Mouse (Mus musculus) midbrain, embryonic 16.5 days (tissue): ENCODE results near the gene Pard3b. TPM values are rescaled to one million over a fixed set of nuclear protein-coding genes. Genes with fewer than 3 reads are reported as not detected.

ENCODE experiments used
- ATAC-seq: fragments of 200-750 bp; cut with Nextera tagmentation; 2 replicates; pipeline ENCODE4 v1.8.0; 2017; ENCODE audit warnings: moderate TSS enrichment
- H3K27ac ChIP-seq: fragments of 300-500 bp; sonication (generic); 2 replicates; pipeline ENCODE4 v1.5.1; 2014; ENCODE audit warnings: mild to moderate bottlenecking, low read length, mixed read lengths
- H3K27me3 ChIP-seq: fragments of 300-500 bp; sonication (generic); 2 replicates; pipeline ENCODE4 v1.6.1; 2014; ENCODE audit warnings: low read depth, low read length, mixed read lengths; ENCODE audit not compliant: control insufficient read depth, insufficient read depth
- H3K36me3 ChIP-seq: fragments of 300-500 bp; sonication (generic); 2 replicates; pipeline ENCODE4 v1.6.1; 2014; ENCODE audit warnings: mild to moderate bottlenecking, low read length, moderate library complexity, mixed read lengths; ENCODE audit not compliant: control insufficient read depth, insufficient read depth
- H3K4me1 ChIP-seq: fragments of 300-500 bp; sonication (generic); 2 replicates; pipeline ENCODE4 v1.6.1; 2014; ENCODE audit warnings: mild to moderate bottlenecking, low read length, mixed read lengths; ENCODE audit not compliant: control insufficient read depth, insufficient read depth
- H3K4me2 ChIP-seq: fragments of 300-500 bp; sonication (generic); 2 replicates; pipeline ENCODE4 v1.6.1; 2014; ENCODE audit warnings: mild to moderate bottlenecking, low read length, mixed read lengths
- H3K4me3 ChIP-seq: fragments of 300-500 bp; sonication (generic); 2 replicates; pipeline ENCODE4 v1.5.1; 2014; ENCODE audit warnings: low read depth, mild to moderate bottlenecking, low read length, moderate library complexity, mixed read lengths
- H3K9ac ChIP-seq: fragments of 300-500 bp; sonication (generic); 2 replicates; pipeline ENCODE4 v1.6.1; 2014; ENCODE audit warnings: low read depth, low read length, mixed read lengths
- H3K9me3 ChIP-seq: fragments of 300-500 bp; sonication (generic); replicated peaks from 2 replicates; pipeline ENCODE4 v1.6.1; 2014; ENCODE audit warnings: mild to moderate bottlenecking, low read length, mixed read lengths; ENCODE audit not compliant: control insufficient read depth, poor library complexity, severe bottlenecking
- WGBS: fragments of 180-500 bp; shearing (Covaris S2); extraction: QIAGEN DNeasy Blood & Tissue Kit; methylation state at CpG from one replicate; pipeline ENCODE4 v1.1.7; 2014; 5-methylcytosine and 5-hydroxymethylcytosine counted together
- polyA plus RNA-seq: library from polyadenylated mRNA; unstranded; fragments of >200 nt; fragmentation: Nextera tagmentation; extraction: Ambion mirVana; gene quantifications from 2 replicates; pipeline ENCODE4 v1.2.1, GENCODE M21; 2015

The Pard3b gene
- polyA plus RNA-seq, 1 experiment from 2014 or later: 7.2 TPM

DNA sequence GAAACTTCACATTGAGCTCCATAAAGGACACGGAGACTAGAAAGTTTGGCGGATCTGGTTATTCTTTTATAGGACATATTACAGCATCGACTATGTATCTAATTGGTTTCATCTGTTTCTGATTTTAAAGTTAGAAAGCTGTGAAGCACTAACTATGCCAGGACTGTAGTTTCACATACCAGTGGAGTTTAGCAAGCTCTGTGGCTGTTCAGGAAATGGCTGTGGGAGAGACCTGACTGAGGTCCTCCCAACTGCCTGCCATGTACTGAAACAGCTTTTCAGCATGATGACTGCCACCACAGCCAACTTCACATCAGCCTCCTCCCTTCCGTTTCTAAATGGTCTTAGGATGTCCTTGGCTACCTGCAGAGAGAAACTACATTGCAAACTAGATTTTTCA is 296.1 kb downstream of the Pard3b start:
- H3K36me3 ChIP-seq: no peaks in the 10 kb centered on the region
- WGBS: 90% methylated on average over 4 of the region's 4 CpGs
- no peaks in the 10 kb centered on the region for H3K9me3 ChIP-seq
- ATAC-seq: no peak
- H3K27me3 ChIP-seq: no peaks in the 10 kb centered on the region
- no peak overlapping the region for H3K4me3 ChIP-seq
- H3K4me1 ChIP-seq: no peaks in the 10 kb centered on the region
- no peak overlapping the region for H3K27ac ChIP-seq
- H3K9ac ChIP-seq: no peak overlapping the region
- H3K4me2 ChIP-seq: no peak overlapping the region

DNA sequence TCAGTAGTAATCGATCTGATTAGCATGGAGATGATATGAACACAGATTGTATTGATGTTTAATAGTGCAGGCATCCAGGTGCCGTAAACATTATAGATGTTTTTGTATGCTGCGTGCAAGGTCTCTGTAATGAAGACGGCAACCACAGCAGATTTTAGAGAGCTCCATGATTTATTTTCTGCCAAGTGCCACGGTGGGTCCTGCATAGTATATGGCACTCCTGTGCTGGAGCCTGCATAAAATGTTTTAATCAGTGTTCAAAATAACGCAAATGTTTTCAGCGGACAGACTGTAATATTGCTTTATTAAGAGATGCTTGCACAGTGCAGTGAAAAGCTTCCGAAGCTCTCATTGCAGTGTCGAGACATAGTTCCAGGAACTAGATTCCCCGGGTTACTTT is 301.3 kb downstream of the Pard3b start:
- Histone ChIP-seq H3K27ac (no peak overlapping the region), H3K4me2 (no peak overlapping the region), H3K9me3 (peaks cover 2% of the 10 kb centered on the region; the same call in 1 of the 2 replicates), H3K27me3 (no peaks in the 10 kb centered on the region), H3K4me1 (no peaks in the 10 kb centered on the region), H3K9ac (no peak overlapping the region), H3K36me3 (no peaks in the 10 kb centered on the region), H3K4me3 (no peak overlapping the region)
- ATAC-seq: no peak
- WGBS: 86% methylated on average over 10 of the region's 10 CpGs

DNA sequence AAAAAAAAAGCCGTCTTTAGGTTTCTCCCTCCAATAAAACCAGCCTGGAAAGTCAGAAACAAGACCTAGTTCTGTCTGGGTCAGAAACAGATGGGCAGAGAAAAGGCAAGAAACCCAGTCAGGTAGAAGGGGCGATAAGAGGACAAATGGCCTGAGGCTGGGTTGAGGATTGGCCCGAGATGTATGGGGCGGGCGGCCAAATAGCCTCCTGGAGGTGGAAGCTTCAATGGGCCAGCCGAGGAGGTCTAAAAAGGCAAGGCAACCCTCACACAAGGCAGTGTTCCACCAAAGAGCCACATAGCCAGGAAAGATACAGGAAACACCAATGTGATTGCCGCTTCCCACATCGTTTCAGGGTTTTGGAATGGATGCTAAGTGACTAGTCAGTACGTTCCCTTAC is 322.9 kb downstream of the Pard3b start:
- Histone ChIP-seq H3K9me3 (no peaks in the 10 kb centered on the region), H3K27me3 (no peaks in the 10 kb centered on the region), H3K9ac (no peak overlapping the region), H3K4me1 (no peaks in the 10 kb centered on the region), H3K27ac (no peak overlapping the region), H3K36me3 (no peaks in the 10 kb centered on the region), H3K4me3 (no peak overlapping the region), H3K4me2 (no peak overlapping the region)
- WGBS: 94% methylated on average over 9 of the region's 9 CpGs
- ATAC-seq: no peak

DNA sequence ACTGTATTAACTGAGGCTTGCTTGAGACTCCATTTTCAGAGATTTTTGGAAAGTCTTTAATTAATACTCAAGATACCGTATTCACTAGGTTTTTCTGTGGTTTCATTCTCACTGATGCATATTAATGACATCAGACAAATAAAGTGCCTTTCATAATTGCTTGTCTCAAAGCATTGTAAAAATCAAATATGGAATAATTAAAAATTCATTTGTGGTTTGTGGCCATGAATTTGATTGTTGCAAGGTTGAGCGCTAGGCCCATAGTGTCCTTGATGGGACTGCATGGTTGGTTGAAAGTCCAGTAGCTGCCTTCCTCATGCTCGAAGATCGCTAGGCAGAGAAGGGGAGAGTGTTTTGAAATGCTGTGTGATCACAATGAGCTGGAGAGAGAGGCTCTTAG is 323.9 kb downstream of the Pard3b start:
- ATAC-seq: no peak
- H3K9me3 ChIP-seq: no peaks in the 10 kb centered on the region

DNA sequence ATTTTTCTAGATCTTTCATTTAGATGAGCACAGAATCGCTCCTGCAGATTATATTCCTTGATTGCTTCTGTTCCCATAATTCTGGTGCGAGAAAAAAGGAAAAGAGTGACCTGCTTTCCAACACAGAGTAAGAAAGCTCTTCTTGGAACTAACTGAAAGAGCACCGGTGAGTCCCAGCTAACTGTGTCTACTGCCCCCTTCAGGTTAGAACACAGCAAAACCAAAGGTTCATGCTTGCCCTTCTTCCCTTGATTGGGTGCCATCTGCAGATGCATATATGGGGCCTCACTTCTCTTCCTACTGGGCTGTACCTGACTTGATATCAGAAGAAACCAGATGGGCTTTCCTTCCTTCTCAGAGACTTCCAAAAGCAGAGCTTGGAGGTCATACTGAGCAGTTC is 328.5 kb downstream of the Pard3b start:
- no peak overlapping the region for H3K27ac ChIP-seq
- no peak for ATAC-seq
- H3K4me3 ChIP-seq: no peak overlapping the region
- H3K9ac ChIP-seq: no peak overlapping the region
- 76% methylated on average over 3 of the region's 3 CpGs for WGBS
- H3K4me1 ChIP-seq: peaks cover 6% of the 10 kb centered on the region; the same call in 1 of the 2 replicates
- no peaks in the 10 kb centered on the region for H3K36me3 ChIP-seq
- no peaks in the 10 kb centered on the region for H3K9me3 ChIP-seq
- H3K27me3 ChIP-seq: no peaks in the 10 kb centered on the region
- no peak overlapping the region for H3K4me2 ChIP-seq

More for the DNA sequence above, 323.9 kb downstream of the Pard3b start:
- Histone ChIP-seq H3K4me2 (no peak overlapping the region), H3K4me3 (no peak overlapping the region), H3K27ac (no peak overlapping the region), H3K4me1 (peaks cover 3% of the 10 kb centered on the region; the same call in 1 of the 2 replicates), H3K9ac (no peak overlapping the region), H3K36me3 (no peaks in the 10 kb centered on the region), H3K27me3 (no peaks in the 10 kb centered on the region)
- WGBS: 79% methylated on average over 4 of the region's 4 CpGs

DNA sequence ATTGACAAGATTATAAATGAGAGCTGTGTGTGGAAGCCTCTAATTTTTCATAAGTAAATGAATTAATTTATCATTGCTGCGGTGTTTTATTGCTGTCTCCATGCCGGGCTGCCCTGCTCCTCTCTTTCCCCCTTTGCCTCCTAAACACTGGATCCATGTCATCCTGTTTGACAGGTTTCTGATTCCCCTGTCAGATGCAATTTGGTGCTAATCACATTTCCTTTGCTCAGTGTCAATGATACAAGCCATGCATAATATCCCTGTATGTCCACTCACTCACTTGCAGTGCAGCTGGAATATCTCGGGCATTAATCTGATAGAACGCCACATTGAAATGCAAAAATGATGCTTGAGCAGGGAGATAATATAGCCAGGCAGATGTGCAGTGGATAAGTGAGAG is 329.2 kb downstream of the Pard3b start:
- no peak overlapping the region for H3K4me3 ChIP-seq
- H3K4me1 ChIP-seq: peaks cover 6% of the 10 kb centered on the region; the same call in 1 of the 2 replicates
- no peaks in the 10 kb centered on the region for H3K9me3 ChIP-seq
- 29% methylated on average over 4 of the region's 4 CpGs for WGBS
- H3K27ac ChIP-seq: no peak overlapping the region
- no peak for ATAC-seq
- H3K36me3 ChIP-seq: no peaks in the 10 kb centered on the region
- H3K9ac ChIP-seq: no peak overlapping the region
- no peaks in the 10 kb centered on the region for H3K27me3 ChIP-seq
- no peak overlapping the region for H3K4me2 ChIP-seq

DNA sequence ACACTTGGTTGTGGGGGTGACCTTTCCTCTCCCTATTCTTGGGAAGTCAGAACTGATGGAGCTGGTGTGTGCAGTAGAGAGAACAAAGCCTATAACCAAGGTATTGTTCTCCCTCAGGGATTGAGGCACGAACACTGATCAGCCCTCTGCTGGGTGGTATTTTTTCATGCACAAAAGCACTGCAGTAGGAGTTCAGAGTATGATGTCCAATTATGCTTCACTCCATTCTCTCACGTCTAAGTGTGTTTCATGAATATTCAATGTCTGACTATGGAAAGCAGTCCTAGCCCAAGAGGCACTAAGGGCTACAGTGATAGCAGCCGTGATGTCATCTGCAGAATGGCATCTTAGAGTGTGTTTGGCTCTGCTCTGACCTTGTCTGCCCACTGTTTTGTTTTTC is 359.1 kb downstream of the Pard3b start:
- Histone ChIP-seq H3K4me3 (no peak overlapping the region), H3K27ac (no peak overlapping the region), H3K27me3 (no peaks in the 10 kb centered on the region), H3K4me2 (no peak overlapping the region), H3K9ac (no peak overlapping the region), H3K9me3 (no peaks in the 10 kb centered on the region), H3K4me1 (no peaks in the 10 kb centered on the region; the same call in 1 of the 2 replicates), H3K36me3 (no peaks in the 10 kb centered on the region)
- 9% methylated on average over 3 of the region's 3 CpGs for WGBS
- no peak for ATAC-seq

DNA sequence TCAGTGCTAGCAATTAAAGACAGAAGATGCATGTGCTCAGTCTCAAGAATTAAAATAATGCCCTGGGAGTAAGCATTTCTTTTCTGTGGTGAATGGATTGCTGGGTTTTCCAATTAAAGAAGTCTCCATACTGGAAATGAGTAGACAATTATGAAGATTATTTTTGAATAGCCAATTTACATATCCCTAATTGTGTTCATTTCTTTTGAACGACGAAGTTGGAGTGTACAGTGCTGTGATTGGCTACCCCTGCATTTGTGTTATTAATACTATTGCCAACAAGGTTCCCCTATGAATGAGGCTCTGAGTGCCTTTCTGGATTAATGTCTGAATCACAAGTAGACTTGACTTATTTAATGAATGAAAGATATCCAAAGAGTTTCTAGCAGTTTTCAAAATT is 370.2 kb downstream of the Pard3b start:
- Histone ChIP-seq H3K27me3 (no peaks in the 10 kb centered on the region), H3K27ac (no peak overlapping the region), H3K4me2 (no peak overlapping the region), H3K9ac (no peak overlapping the region), H3K36me3 (no peaks in the 10 kb centered on the region), H3K9me3 (no peaks in the 10 kb centered on the region), H3K4me3 (no peak overlapping the region), H3K4me1 (no peaks in the 10 kb centered on the region)
- ATAC-seq: no peak
- 65% methylated on average over 2 of the region's 2 CpGs for WGBS

DNA sequence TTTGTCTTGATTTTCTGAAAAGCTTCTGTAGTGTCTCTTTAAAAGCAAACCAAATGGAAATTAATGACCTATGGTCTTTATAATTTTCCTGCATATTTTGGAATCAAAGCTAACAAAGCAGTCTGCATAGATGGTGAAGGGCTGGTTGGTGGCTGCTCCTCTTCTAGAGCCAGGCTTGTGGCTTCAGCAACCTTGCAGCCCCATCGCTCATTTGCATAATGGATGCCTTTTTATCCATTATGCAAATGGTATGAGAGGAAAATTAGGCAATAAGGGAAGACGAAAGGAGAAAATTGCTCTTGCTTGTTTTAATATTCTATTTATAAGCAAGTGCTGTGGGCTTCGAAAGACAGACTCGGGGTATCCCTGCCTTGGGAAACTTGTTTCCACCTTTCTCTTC is 373.1 kb downstream of the Pard3b start:
- Histone ChIP-seq H3K4me1 (no peaks in the 10 kb centered on the region), H3K9ac (no peak overlapping the region), H3K27ac (no peak overlapping the region), H3K36me3 (no peaks in the 10 kb centered on the region), H3K4me2 (no peak overlapping the region), H3K4me3 (no peak overlapping the region), H3K27me3 (no peaks in the 10 kb centered on the region), H3K9me3 (no peaks in the 10 kb centered on the region)
- ATAC-seq: no peak
- 64% methylated on average over 4 of the region's 4 CpGs for WGBS
